Mouse (Mus musculus): Measurements from ENCODE around the gene Anp32b. TPM values are rescaled to one million over a fixed set of nuclear protein-coding genes. Genes with fewer than 3 reads are reported as not detected.

Gene Anp32b
- 63.2 and 68.3 TPM in 2 replicates for polyA plus RNA-seq (2014; fragmentation: Nextera tagmentation; extraction: Ambion mirVana)

DNA sequence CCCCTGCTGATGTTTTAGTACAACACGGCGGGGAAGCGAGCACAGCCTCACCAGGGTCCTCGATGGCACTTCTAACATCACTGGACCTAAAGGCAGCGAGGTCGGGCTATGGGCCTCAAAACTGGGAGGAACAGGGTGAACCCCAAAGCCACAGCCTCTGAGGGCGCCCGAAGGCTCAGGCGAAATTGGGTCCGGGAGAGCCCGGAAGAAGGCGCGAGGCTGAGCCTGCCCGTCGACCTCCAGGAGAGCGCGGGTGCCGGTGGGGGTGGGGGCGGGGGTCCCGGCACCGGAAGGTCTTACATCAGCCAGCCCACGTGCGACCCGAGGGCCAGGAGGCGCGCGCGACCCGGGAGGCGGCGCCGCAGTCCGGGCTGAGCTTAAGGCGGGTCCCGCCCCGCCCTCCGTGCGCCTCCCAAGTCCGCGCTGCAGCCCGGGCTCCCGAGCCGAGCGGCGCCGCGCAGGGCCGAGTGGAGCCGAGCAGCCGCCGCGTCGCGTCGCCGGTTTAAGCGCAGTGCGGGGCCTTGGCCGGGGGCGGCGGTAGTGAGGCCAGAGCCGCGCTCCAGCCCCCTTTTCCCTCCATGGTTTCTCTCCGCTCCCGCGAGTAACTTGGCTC lies at the start of gene Anp32b:
Gene Anp32b (plus strand): TSS at position 384 of the 613 bp plus-strand sequence.
- H3K27ac ChIP-seq, result peak within 1 kb of the TSS; percentile 98
- peak within 1 kb of the TSS; percentile 97 for H3K9ac ChIP-seq
- peaks cover 24% of the 10 kb centered on the region for H3K4me1 ChIP-seq (replicated peaks; ENCODE audit: control insufficient read depth, insufficient read depth, low read length)
- ATAC-seq (ENCODE audit: low FRiP score), result peak; percentile 95
- peak within 1 kb of the TSS; percentile 95 for H3K4me3 ChIP-seq (replicated peaks; ENCODE audit: low read length)
- H3K36me3 ChIP-seq (replicated peaks; ENCODE audit: control insufficient read depth, insufficient read depth), result no peaks in the 10 kb centered on the region
- under 1% methylated on average over 58 of the region's 66 CpGs for WGBS
- H3K9me3 ChIP-seq (ENCODE audit: control insufficient read depth, low read length), result no peaks in the 10 kb centered on the region
- DNase-seq (ENCODE audit: low spot score), result peak; percentile 90
- no peaks in the 10 kb centered on the region for H3K27me3 ChIP-seq (ENCODE audit: control insufficient read depth, insufficient read depth, low read length)
- H3K4me2 ChIP-seq (replicated peaks), result peak within 1 kb of the TSS; percentile 82

DNA sequence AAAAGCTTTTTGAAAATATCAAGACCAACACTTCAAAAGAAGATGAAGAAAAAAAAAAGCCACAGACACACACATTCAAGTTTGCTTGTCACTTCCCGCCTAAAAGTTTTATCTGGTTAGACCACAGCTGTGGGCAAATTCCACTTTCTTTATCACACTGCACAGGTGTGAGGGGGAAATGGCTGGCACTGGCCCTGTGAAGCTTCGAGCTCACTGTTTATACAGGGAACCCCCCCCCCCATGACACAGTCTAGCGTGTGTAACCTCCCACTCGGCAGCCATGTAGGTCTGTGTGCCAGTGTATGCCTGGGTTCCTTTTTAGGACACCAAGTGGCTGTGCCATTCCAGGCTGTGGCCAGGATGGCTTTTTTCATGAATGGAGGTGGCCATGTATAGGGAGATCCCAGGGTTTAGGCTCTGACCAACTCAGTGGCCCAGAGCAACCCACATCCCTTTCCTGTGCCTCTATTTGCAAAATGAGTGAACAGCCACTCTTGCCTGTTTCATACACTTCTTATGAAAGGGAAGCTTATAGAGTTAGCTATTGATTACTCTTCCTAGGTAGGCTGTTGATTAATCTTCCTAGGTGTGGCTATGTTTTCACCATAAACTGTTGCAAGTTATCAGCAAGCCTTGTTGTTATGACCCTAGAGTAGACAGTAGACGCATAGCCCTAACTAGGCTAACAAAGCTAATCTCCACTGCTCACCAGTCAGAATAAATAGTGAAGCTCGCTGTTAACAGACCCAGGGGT lies 46.5 kb upstream of the Anp32b start:
- ATAC-seq (ENCODE audit: low FRiP score), result no peak
- 88% methylated on average over 6 of the region's 6 CpGs for WGBS
- H3K4me3 ChIP-seq (replicated peaks; ENCODE audit: low read length), result no peak overlapping the region

DNA sequence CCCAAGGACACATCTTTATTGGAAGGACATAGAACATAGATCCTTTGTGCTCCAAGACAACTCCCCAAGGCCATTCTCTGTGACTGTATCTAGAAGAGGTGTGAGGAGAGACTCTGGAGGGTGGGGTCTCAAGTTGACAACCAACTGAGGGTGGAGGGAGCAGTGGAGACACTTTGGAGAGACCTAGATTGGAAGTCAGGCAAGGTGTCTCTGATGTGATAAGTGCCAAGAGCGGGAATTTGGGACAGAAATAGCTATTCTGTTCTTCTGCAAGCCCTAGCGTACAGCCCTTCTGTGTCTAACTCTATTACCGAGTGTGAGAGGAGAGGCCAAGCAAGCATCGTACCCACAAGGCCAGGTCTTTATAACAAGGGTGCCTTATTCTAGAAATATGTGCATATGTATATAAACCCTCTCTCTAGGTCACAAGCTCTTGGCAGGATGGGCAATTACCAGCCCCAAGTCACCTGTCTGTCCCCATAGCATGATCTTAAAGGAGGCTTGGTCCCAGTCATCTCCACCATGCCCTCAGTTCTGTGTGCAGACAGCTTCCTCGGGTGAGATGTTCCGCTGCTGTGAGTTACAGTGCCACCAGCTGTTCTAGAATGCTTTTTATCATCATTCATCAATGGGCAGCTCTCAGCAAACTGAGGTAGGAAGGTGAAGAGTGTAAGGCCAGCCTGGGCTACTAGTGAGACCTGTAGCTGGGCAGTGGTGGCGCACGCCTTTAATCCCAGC lies 43.6 kb upstream of the Anp32b start:
- ATAC-seq (ENCODE audit: low FRiP score), result no peak
- WGBS, result 89% methylated on average over 8 of the region's 8 CpGs
- no peak for DNase-seq (ENCODE audit: low spot score)
- Histone ChIP-seq H3K36me3 (replicated peaks; ENCODE audit: control insufficient read depth, insufficient read depth) (no peaks in the 10 kb centered on the region), H3K4me3 (replicated peaks; ENCODE audit: low read length) (no peak overlapping the region), H3K27ac (no peak overlapping the region), H3K4me1 (replicated peaks; ENCODE audit: control insufficient read depth, insufficient read depth, low read length) (no peaks in the 10 kb centered on the region), H3K4me2 (replicated peaks) (no peak overlapping the region), H3K27me3 (ENCODE audit: control insufficient read depth, insufficient read depth, low read length) (no peaks in the 10 kb centered on the region), H3K9ac (no peak overlapping the region), H3K9me3 (ENCODE audit: control insufficient read depth, low read length) (no peaks in the 10 kb centered on the region)

More for the DNA sequence above, 46.5 kb upstream of the Anp32b start:
- H3K4me1 ChIP-seq (replicated peaks; ENCODE audit: control insufficient read depth, insufficient read depth, low read length), result no peaks in the 10 kb centered on the region
- no peaks in the 10 kb centered on the region for H3K36me3 ChIP-seq (replicated peaks; ENCODE audit: control insufficient read depth, insufficient read depth)
- DNase-seq (ENCODE audit: low spot score), result no peak
- no peak overlapping the region for H3K27ac ChIP-seq
- H3K9me3 ChIP-seq (ENCODE audit: control insufficient read depth, low read length), result no peaks in the 10 kb centered on the region
- H3K4me2 ChIP-seq (replicated peaks), result no peak overlapping the region
- no peaks in the 10 kb centered on the region for H3K27me3 ChIP-seq (ENCODE audit: control insufficient read depth, insufficient read depth, low read length)
- H3K9ac ChIP-seq, result no peak overlapping the region

DNA sequence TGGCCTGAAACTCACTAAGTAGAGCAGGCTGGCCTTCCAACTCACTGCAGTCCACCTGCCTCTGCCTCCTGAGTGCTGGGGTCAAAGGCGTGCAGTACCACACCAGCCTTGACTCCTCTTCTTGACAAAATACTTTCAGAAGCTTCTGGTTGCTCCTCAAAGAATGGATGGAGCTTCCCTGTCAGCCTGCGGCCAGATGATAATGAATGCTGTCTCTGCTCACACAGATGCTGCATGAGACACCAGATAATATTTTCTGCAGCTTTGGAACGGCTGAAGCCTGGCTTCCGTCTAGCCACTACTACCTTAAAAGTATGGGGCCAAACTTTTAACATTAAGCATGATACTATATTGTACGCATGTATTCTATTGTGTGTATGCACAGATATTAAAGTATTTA lies 40.0 kb upstream of the Anp32b start:
- DNase-seq (ENCODE audit: low spot score), result no peak
- WGBS, result 94% methylated on average over 5 of the region's 5 CpGs
- H3K36me3 ChIP-seq (replicated peaks; ENCODE audit: control insufficient read depth, insufficient read depth), result no peaks in the 10 kb centered on the region
- no peak overlapping the region for H3K4me2 ChIP-seq (replicated peaks)
- no peak overlapping the region for H3K4me3 ChIP-seq (replicated peaks; ENCODE audit: low read length)
- no peak overlapping the region for H3K27ac ChIP-seq
- no peaks in the 10 kb centered on the region for H3K4me1 ChIP-seq (replicated peaks; ENCODE audit: control insufficient read depth, insufficient read depth, low read length)
- H3K27me3 ChIP-seq (ENCODE audit: control insufficient read depth, insufficient read depth, low read length), result no peaks in the 10 kb centered on the region
- H3K9ac ChIP-seq, result no peak overlapping the region
- H3K9me3 ChIP-seq (ENCODE audit: control insufficient read depth, low read length), result no peaks in the 10 kb centered on the region
- no peak for ATAC-seq (ENCODE audit: low FRiP score)

DNA sequence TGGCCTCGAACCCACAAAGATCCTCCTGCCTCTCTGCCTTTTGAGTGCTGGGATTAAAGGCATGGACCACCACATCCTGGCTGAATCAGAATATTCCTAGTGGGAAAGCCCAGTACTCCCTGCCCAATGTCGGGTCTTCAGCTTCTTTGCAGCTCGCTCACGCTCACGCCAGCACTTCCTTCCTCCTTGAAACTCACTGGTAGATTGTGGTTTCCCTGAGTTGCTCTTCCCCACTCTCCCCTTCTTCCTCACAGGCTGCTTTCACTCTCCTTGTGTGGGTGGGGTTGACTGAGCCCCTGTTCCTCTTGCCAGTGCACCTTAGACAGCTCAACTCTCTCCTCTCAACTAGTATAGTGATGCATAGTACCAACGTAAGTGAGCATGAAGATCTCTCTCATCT lies 39.2 kb upstream of the Anp32b start:
- Histone ChIP-seq H3K27me3 (ENCODE audit: control insufficient read depth, insufficient read depth, low read length) (no peaks in the 10 kb centered on the region), H3K9ac (no peak overlapping the region), H3K27ac (no peak overlapping the region), H3K4me2 (replicated peaks) (no peak overlapping the region), H3K4me1 (replicated peaks; ENCODE audit: control insufficient read depth, insufficient read depth, low read length) (no peaks in the 10 kb centered on the region), H3K9me3 (ENCODE audit: control insufficient read depth, low read length) (no peaks in the 10 kb centered on the region), H3K4me3 (replicated peaks; ENCODE audit: low read length) (no peak overlapping the region), H3K36me3 (replicated peaks; ENCODE audit: control insufficient read depth, insufficient read depth) (no peaks in the 10 kb centered on the region)
- 89% methylated on average over 6 of the region's 6 CpGs for WGBS
- no peak for ATAC-seq (ENCODE audit: low FRiP score)
- no peak for DNase-seq (ENCODE audit: low spot score)

DNA sequence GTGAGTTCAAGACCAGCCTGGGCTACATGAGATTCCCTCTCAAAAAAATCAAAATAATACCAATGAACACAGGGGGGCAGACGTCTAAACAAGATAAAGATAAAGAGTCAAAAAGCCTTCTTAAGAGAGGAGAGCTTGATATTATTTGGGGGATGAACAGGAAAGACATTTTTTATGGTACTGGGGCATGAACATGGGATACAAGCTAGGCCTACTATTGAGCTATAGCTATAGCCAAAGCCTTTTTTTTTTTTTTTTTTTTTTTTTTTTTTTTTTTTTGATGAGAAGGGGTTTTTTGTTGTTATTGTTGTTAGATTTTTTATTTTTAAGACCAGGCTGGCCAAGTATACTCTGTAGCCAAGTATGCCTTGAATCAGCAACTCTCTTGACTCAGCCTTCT lies 38.6 kb upstream of the Anp32b start:
- DNase-seq (ENCODE audit: low spot score) (no peak), ATAC-seq (ENCODE audit: low FRiP score) (no peak)
- no peaks in the 10 kb centered on the region for H3K9me3 ChIP-seq (ENCODE audit: control insufficient read depth, low read length)
- H3K4me1 ChIP-seq (replicated peaks; ENCODE audit: control insufficient read depth, insufficient read depth, low read length), result no peaks in the 10 kb centered on the region
- no peaks in the 10 kb centered on the region for H3K36me3 ChIP-seq (replicated peaks; ENCODE audit: control insufficient read depth, insufficient read depth)
- no peaks in the 10 kb centered on the region for H3K27me3 ChIP-seq (ENCODE audit: control insufficient read depth, insufficient read depth, low read length)
- H3K27ac ChIP-seq, result no peak overlapping the region
- WGBS, result 65% methylated on average over 1 of the region's 1 CpGs
- H3K4me2 ChIP-seq (replicated peaks), result no peak overlapping the region
- H3K9ac ChIP-seq, result no peak overlapping the region
- no peak overlapping the region for H3K4me3 ChIP-seq (replicated peaks; ENCODE audit: low read length)

DNA sequence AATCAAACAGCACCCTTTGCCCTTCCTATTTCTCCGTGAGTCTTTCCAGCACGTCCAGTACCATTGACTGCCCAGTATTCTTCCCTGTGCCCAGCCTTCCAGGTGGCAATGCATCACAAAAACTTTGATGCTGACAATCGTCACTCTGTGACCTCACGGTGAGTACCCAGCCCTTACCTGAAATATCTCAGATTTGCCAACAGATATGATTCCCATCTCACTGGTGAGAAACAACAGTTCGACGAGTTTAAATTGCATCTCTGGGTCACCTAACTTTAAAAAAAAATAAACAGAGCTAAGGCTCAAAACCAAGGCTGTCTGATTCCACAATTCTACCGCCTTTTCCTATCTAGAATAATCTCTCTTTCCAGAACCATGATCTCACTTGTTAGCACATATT lies 37.3 kb upstream of the Anp32b start, which contains the start of gene Hemgn:
Gene Hemgn (minus strand): TSS at position 101 of the 400 bp plus-strand sequence.
- WGBS, result 83% methylated on average over 7 of the region's 7 CpGs
- H3K9me3 ChIP-seq (ENCODE audit: control insufficient read depth, low read length), result no peaks in the 10 kb centered on the region
- no peaks in the 10 kb centered on the region for H3K27me3 ChIP-seq (ENCODE audit: control insufficient read depth, insufficient read depth, low read length)
- ATAC-seq (ENCODE audit: low FRiP score), result no peak
- H3K36me3 ChIP-seq (replicated peaks; ENCODE audit: control insufficient read depth, insufficient read depth), result no peaks in the 10 kb centered on the region
- no peak within 1 kb of the TSS for H3K27ac ChIP-seq
- H3K4me2 ChIP-seq (replicated peaks), result no peak within 1 kb of the TSS
- no peak within 1 kb of the TSS for H3K9ac ChIP-seq
- H3K4me3 ChIP-seq (replicated peaks; ENCODE audit: low read length), result no peak within 1 kb of the TSS
- H3K4me1 ChIP-seq (replicated peaks; ENCODE audit: control insufficient read depth, insufficient read depth, low read length), result no peaks in the 10 kb centered on the region
- DNase-seq (ENCODE audit: low spot score), result no peak

DNA sequence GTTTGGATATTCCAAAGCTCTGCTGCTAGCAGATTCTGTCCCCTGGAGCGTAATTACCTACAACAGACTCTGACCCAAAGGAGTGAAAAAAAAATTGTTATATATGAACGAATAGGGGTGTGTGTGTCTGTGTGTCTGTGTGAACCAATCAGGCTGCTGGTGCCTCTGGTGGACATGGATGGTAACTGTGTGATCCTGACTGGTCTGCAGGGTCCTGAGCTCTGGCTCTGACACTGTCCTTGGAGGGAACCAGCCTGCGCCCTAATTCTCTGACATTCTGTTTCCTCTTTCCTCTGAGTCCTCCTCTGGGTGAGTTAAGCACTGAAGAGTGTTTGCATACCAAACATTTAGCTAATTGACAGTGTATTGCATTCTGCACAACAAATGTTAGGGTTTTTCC lies 33.2 kb upstream of the Anp32b start:
- DNase-seq (ENCODE audit: low spot score) (no peak), ATAC-seq (ENCODE audit: low FRiP score) (no peak)
- Histone ChIP-seq H3K4me1 (replicated peaks; ENCODE audit: control insufficient read depth, insufficient read depth, low read length) (no peaks in the 10 kb centered on the region), H3K27ac (no peak overlapping the region), H3K9ac (no peak overlapping the region), H3K4me3 (replicated peaks; ENCODE audit: low read length) (no peak overlapping the region), H3K36me3 (replicated peaks; ENCODE audit: control insufficient read depth, insufficient read depth) (no peaks in the 10 kb centered on the region), H3K4me2 (replicated peaks) (no peak overlapping the region), H3K9me3 (ENCODE audit: control insufficient read depth, low read length) (no peaks in the 10 kb centered on the region), H3K27me3 (ENCODE audit: control insufficient read depth, insufficient read depth, low read length) (no peaks in the 10 kb centered on the region)
- WGBS, result 72% methylated on average over 3 of the region's 3 CpGs

DNA sequence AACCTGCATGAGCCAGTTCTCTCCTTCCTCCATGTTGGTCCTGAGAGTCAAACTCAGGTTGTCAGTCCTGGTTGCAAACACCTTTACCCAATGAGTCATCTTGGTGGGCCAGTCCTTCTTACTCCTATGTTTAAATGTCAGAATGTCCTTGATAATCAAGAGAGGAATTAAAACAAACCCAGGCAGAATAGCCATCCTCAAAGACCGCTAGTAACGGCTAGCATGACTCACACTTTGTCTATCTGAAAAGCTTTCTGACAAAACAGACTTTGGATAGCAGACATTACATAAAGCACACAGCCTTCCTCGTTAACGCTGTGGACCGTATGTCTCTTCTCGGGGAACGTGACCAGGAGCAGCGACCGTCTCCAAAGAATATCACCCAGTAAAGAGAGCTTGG lies 31.9 kb upstream of the Anp32b start:
- no peak overlapping the region for H3K9ac ChIP-seq
- no peaks in the 10 kb centered on the region for H3K9me3 ChIP-seq (ENCODE audit: control insufficient read depth, low read length)
- no peaks in the 10 kb centered on the region for H3K27me3 ChIP-seq (ENCODE audit: control insufficient read depth, insufficient read depth, low read length)
- DNase-seq (ENCODE audit: low spot score) (no peak), ATAC-seq (ENCODE audit: low FRiP score) (no peak)
- H3K27ac ChIP-seq, result no peak overlapping the region
- no peak overlapping the region for H3K4me2 ChIP-seq (replicated peaks)
- no peaks in the 10 kb centered on the region for H3K4me1 ChIP-seq (replicated peaks; ENCODE audit: control insufficient read depth, insufficient read depth, low read length)
- WGBS, result 88% methylated on average over 9 of the region's 9 CpGs
- no peaks in the 10 kb centered on the region for H3K36me3 ChIP-seq (replicated peaks; ENCODE audit: control insufficient read depth, insufficient read depth)
- H3K4me3 ChIP-seq (replicated peaks; ENCODE audit: low read length), result no peak overlapping the region
